ENCODE assay signal across 8 mouse cellular contexts in the genomic region with DNA sequence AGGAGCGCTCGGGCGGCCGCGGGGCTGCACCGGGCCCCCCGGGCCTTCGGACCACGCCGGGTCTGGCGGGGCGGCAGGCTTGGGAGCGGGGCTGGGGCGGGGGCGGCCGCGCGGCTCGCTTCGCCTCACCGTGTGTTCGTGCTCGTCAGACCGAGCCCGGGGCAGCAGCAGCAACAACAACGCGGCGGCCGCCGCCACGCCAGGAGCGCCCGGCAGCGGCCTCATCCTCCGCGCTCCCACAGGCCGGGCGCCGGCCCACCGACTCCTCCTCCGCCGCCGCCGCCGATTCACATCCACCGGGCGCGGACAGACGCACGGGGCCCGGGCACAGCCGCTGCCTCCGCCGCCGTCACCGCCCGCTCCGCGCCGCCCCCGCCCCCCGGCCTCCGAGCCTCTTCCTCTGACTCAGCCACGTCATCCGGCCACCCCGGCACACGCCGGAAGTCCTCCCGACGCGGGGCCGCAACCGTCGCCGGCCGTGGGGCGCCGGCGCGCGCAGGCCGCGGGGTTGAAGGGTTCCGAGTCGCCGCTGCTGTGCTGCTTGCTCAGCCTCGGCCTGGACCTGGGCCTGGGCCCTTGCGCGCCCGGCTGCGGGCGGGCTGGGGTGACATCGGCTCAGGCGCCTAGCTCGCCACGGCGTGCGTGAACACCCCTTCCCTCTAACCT. TPM values are rescaled to one million over a fixed set of nuclear protein-coding genes. Genes with fewer than 3 reads are reported as not detected.
A peak's percentile ranks its signal among the peaks of the same experiment; 100 is the strongest.
DNase-seq lines count a peak whose midpoint lies in the region; ATAC-seq and TF ChIP-seq lines count a peak whose summit lies in the region.

Gene Tm9sf3, minus strand, starts transcription at position 368 of the 666 bp plus-strand sequence.

- no peaks in the 10 kb centered on the region for H3K27me3 ChIP-seq in forebrain, embryonic 16.5 days (replicated peaks; ENCODE audit: control insufficient read depth, insufficient read depth, low read length)
- H3K27me3 ChIP-seq in lung, embryonic 15.5 days: no peaks in the 10 kb centered on the region

- H3K9me3 ChIP-seq in ES-E14 (ENCODE audit: control insufficient read depth, insufficient read depth, low read depth, low read length): no peaks in the 10 kb centered on the region
- H3K9me3 ChIP-seq in forebrain, embryonic 16.5 days (ENCODE audit: control insufficient read depth, low read length): no peaks in the 10 kb centered on the region
- no peaks in the 10 kb centered on the region for H3K9me3 ChIP-seq in lung, embryonic 15.5 days

- peak within 1 kb of the TSS; percentile 91 for H3K9ac ChIP-seq in ES-E14 (ENCODE audit: insufficient read depth, low read depth, low read length, poor library complexity, severe bottlenecking)
- peak within 1 kb of the TSS; percentile 97 for H3K9ac ChIP-seq in forebrain, embryonic 16.5 days (replicated peaks; ENCODE audit: low read depth, low read length)
- H3K9ac ChIP-seq in lung, embryonic 15.5 days: peak within 1 kb of the TSS; percentile 87

- intact Hi-C loops in heart, postnatal 36 days (cut with DNase I): no loop called here

- peak within 1 kb of the TSS; percentile 65 for H3K27ac ChIP-seq in ES-E14 (ENCODE audit: insufficient read depth, low read depth, low read length, poor library complexity, severe bottlenecking)
- peak within 1 kb of the TSS; percentile 96 for H3K27ac ChIP-seq in forebrain, embryonic 16.5 days (ENCODE audit: low read length)
- H3K27ac ChIP-seq in lung, embryonic 15.5 days: peak within 1 kb of the TSS; percentile 99

- no peaks in the 10 kb centered on the region for H3K36me3 ChIP-seq in ES-E14 (ENCODE audit: control insufficient read depth, insufficient read depth, low read length, poor library complexity, severe bottlenecking)
- H3K36me3 ChIP-seq in forebrain, embryonic 16.5 days (ENCODE audit: control insufficient read depth, insufficient read depth): no peaks in the 10 kb centered on the region
- no peaks in the 10 kb centered on the region for H3K36me3 ChIP-seq in lung, embryonic 15.5 days

- ATAC-seq in forebrain, embryonic 16.5 days: peak; percentile 96
- peak; percentile 93 for ATAC-seq in lung, embryonic 15.5 days (ENCODE audit: borderline replicate concordance, extremely low read depth, low FRiP score, low TSS enrichment)

- H3K4me2 ChIP-seq in forebrain, embryonic 16.5 days (ENCODE audit: low read length): peak within 1 kb of the TSS; percentile 87
- peak within 1 kb of the TSS; percentile 58 for H3K4me2 ChIP-seq in lung, embryonic 15.5 days

- in situ Hi-C loops in ES-E14 (cut with MboI; ENCODE audit: low sequenced_read_pairs in 2 of 2, unreplicated experiment in 2 of 2): no loop called here

- WGBS in forebrain, embryonic 16.5 days: under 1% methylated on average over 82 of the region's 98 CpGs
- WGBS in lung, embryonic 15.5 days: under 1% methylated on average over 80 of the region's 98 CpGs

- H3K4me1 ChIP-seq in ES-E14 (ENCODE audit: control insufficient read depth in 2 of 2, insufficient read depth in 2 of 2, low read length in 2 of 2, poor library complexity in 1 of 2): peaks cover 6 to 13% of the 10 kb centered on the region in 2 experiments
- H3K4me1 ChIP-seq in forebrain, embryonic 16.5 days (replicated peaks; ENCODE audit: control insufficient read depth, insufficient read depth, low read length): peaks cover 32% of the 10 kb centered on the region
- peaks cover 30% of the 10 kb centered on the region for H3K4me1 ChIP-seq in lung, embryonic 15.5 days

- peak within 1 kb of the TSS; percentile 93 to 99 for H3K4me3 ChIP-seq in ES-E14 (ENCODE audit: insufficient read depth in 1 of 2, low read depth in 1 of 2, low read length in 2 of 2, poor library complexity in 1 of 2, severe bottlenecking in 1 of 2)
- peak within 1 kb of the TSS; percentile 92 for H3K4me3 ChIP-seq in forebrain, embryonic 16.5 days (replicated peaks; ENCODE audit: low read length)
- peak within 1 kb of the TSS; percentile 89 for H3K4me3 ChIP-seq in lung, embryonic 15.5 days

- DNase-seq in ES-E14 (ENCODE audit: low read depth, low spot score): no peak
- peak; percentile 90 for DNase-seq in cerebellum, adult 11-12 months
- peak; percentile 84 to 89 for DNase-seq in heart, postnatal 36 days
- DNase-seq in layer of hippocampus, adult 8-10 months (ENCODE audit: low spot score in 2 of 2): peak; percentile 80 to 85
- peak; percentile 78 for DNase-seq in ovary, adult 18-20 months (ENCODE audit: low spot score)
- DNase-seq in thymus, postnatal 0 days (ENCODE audit: low spot score): peak; percentile 91

TF ChIP-seq in ES-E14, 5 proteins besides CTCF, POLR2A, EP300 and RAD21:
- TF ChIP-seq ZNF384 (IDR thresholded peaks at IDR 0.05; ENCODE audit: low read depth, low read length) (no peak), HCFC1 (IDR thresholded peaks at IDR 0.05; ENCODE audit: borderline replicate concordance, insufficient read depth, low read length) (peak; percentile 61; the same call in 1 of the 2 replicates)

RNA-seq across cellular contexts. Expression of gene Tm9sf3, which starts in this region (rescaled TPM):
- total RNA-seq in ES-E14 (2012; rRNA removed): 112 and 117 TPM in 2 replicates
- 88.7 and 104 TPM in 2 replicates for polyA plus RNA-seq in forebrain, embryonic 16.5 days (2015; fragmentation: Nextera tagmentation; extraction: Ambion mirVana)
- total RNA-seq in heart, postnatal 36 days (2021): 10 to 100 TPM; 73.5 to 75.7 TPM
- 100 to 1,000 TPM; 111 to 123 (median 122) TPM for total RNA-seq in layer of hippocampus, adult 8-10 months (2022)
- 150 and 151 TPM in 2 replicates for polyA plus RNA-seq in lung, embryonic 15.5 days (2015; fragmentation: Nextera tagmentation; extraction: Ambion mirVana)
- polyA plus RNA-seq in thymus, postnatal 0 days (2015; fragmentation: Nextera tagmentation; extraction: Ambion mirVana): 118 and 131 TPM in 2 replicates
